30 mouse cellular contexts compared by ENCODE assay signal in genomic region chr7:130900233-130900848, GRCm38 (mm10). TPM values are rescaled to one million over a fixed set of nuclear protein-coding genes. Genes with fewer than 3 reads are reported as not detected.
DNase-seq lines count a peak whose midpoint lies in the region; ATAC-seq and TF ChIP-seq lines count a peak whose summit lies in the region.
"Had no signal": no experiment of that assay in that cellular context is flagged by ENCODE, and none has a peak within 500 bp of the region (broad histone marks: within the 10 kb centered on the region; RNA-seq: fewer than 3 reads in every experiment).

No protein-coding gene starts in this region.

- H3K27ac ChIP-seq in lung, postnatal 0 days (ENCODE audit: low read length) = no peak overlapping the region
- H3K27ac ChIP-seq in bone marrow macrophage, adult 2 months (ENCODE audit: insufficient read depth, low read depth, low read length) = peak overlapping the region; percentile 83
- H3K27ac ChIP-seq in stomach, embryonic 16.5 days (ENCODE audit: low read length) = peak overlapping the region; percentile 56; the same call in 1 of the 2 replicates
- H3K27ac ChIP-seq: embryonic facial prominence, embryonic 12.5 days; heart, embryonic 15.5 days; hindbrain, embryonic 14.5 days; limb, embryonic 12.5 days; midbrain, embryonic 10.5 days had no signal

- peaks cover 18% of the 10 kb centered on the region; the same call in 1 of the 2 replicates for H3K36me3 ChIP-seq in lung, postnatal 0 days (ENCODE audit: insufficient read depth, low read length)
- H3K36me3 ChIP-seq in stomach, embryonic 16.5 days (ENCODE audit: control insufficient read depth, insufficient read depth, low read length) = no peaks in the 10 kb centered on the region; the same call in 1 of the 2 replicates
- H3K36me3 ChIP-seq: G1E had no signal

- no peak overlapping the region for H3K9ac ChIP-seq in lung, postnatal 0 days (replicated peaks; ENCODE audit: low read depth)
- H3K9ac ChIP-seq in stomach, embryonic 16.5 days (ENCODE audit: low read length) = no peak overlapping the region
- H3K9ac ChIP-seq: embryonic facial prominence, embryonic 12.5 days; forebrain, postnatal 0 days; heart, embryonic 15.5 days; hindbrain, embryonic 14.5 days; limb, embryonic 12.5 days had no signal

- WGBS in lung, postnatal 0 days = 81% methylated on average over 5 of the region's 5 CpGs
- WGBS in stomach, embryonic 16.5 days = 80% methylated on average over 5 of the region's 5 CpGs

- no peaks in the 10 kb centered on the region for H3K9me3 ChIP-seq in lung, postnatal 0 days (ENCODE audit: low read length)
- no peaks in the 10 kb centered on the region for H3K9me3 ChIP-seq in stomach, embryonic 16.5 days (replicated peaks; ENCODE audit: control insufficient read depth, low read length)
- H3K9me3 ChIP-seq: embryonic facial prominence, embryonic 12.5 days; heart, embryonic 15.5 days; limb, embryonic 12.5 days; midbrain, embryonic 10.5 days had no signal

- no peak overlapping the region for H3K4me2 ChIP-seq in lung, postnatal 0 days (replicated peaks; ENCODE audit: low read depth, low read length)
- no peak overlapping the region for H3K4me2 ChIP-seq in stomach, embryonic 16.5 days (ENCODE audit: low read depth, low read length)
- H3K4me2 ChIP-seq: embryonic facial prominence, embryonic 12.5 days; heart, embryonic 15.5 days; hindbrain, embryonic 14.5 days; limb, embryonic 12.5 days; liver, embryonic 11.5 days had no signal

- TF ChIP-seq POLR2A in bone marrow macrophage, adult 2 months (IDR thresholded peaks at IDR 0.05; ENCODE audit: borderline replicate concordance, low read depth, low read length) = no peak

- no peak for TF ChIP-seq EP300 in lung, postnatal 0 days (IDR thresholded peaks at IDR 0.05)

- no peaks in the 10 kb centered on the region for H3K27me3 ChIP-seq in lung, postnatal 0 days (replicated peaks; ENCODE audit: insufficient read depth, low read length)
- no peaks in the 10 kb centered on the region for H3K27me3 ChIP-seq in stomach, embryonic 16.5 days (ENCODE audit: control insufficient read depth, insufficient read depth, low read length)
- H3K27me3 ChIP-seq: CH12.LX; embryonic facial prominence, embryonic 12.5 days; heart, embryonic 15.5 days; limb, embryonic 12.5 days had no signal

- DNase-seq in lung, postnatal 0 days (ENCODE audit: low spot score) = peak; percentile 36
- DNase-seq in lung, postnatal 36 days = no peak
- no peak for DNase-seq in urinary bladder, postnatal 25 days (ENCODE audit: low spot score)
- DNase-seq in embryo, embryonic 10.5 days (ENCODE audit: low spot score) = no peak
- no peak for DNase-seq in layer of hippocampus, postnatal 14 days (ENCODE audit: low spot score in 2 of 2)
- DNase-seq: adrenal gland, postnatal 10 days; cerebellum, adult 11 months; cerebellum, postnatal 10 days; forebrain, postnatal 0 days; gastrocnemius, postnatal 25 days; heart, postnatal 36 days; kidney, adult 8-10 months; kidney, postnatal 10 days; layer of hippocampus, postnatal 36 days; lung, adult 2 months; right cerebral cortex, postnatal 25 days; thymus, postnatal 25 days had no signal

- TF ChIP-seq CTCF in lung, postnatal 0 days (IDR thresholded peaks at IDR 0.05) = no peak
- TF ChIP-seq CTCF in bone marrow macrophage, adult 2 months (IDR thresholded peaks at IDR 0.05; ENCODE audit: low read depth, low read length) = no peak

- no peak for ATAC-seq in lung, postnatal 0 days
- ATAC-seq in megakaryocyte, adult 5-6 weeks (ENCODE audit: poor library complexity, severe bottlenecking) = peak; percentile 55
- no peak for ATAC-seq in stomach, embryonic 16.5 days (ENCODE audit: insufficient read depth, low FRiP score)
- ATAC-seq: activated CD4-positive, CD25-positive, alpha-beta regulatory T cell, adult 4 months; forebrain, postnatal 0 days; inflammation-experienced regulatory T-cells, adult 6 months had no signal

- H3K4me3 ChIP-seq in lung, postnatal 0 days (ENCODE audit: low read depth, low read length) = no peak overlapping the region
- no peak overlapping the region; the same call in 1 of the 2 replicates for H3K4me3 ChIP-seq in bone marrow macrophage, adult 2 months (ENCODE audit: insufficient read depth, low read length)
- no peak overlapping the region for H3K4me3 ChIP-seq in stomach, embryonic 16.5 days (replicated peaks; ENCODE audit: low read length)
- H3K4me3 ChIP-seq: embryonic facial prominence, embryonic 12.5 days; heart, embryonic 15.5 days; limb, embryonic 12.5 days; midbrain, embryonic 10.5 days had no signal

- H3K4me1 ChIP-seq in lung, postnatal 0 days (ENCODE audit: insufficient read depth, low read depth, low read length) = no peaks in the 10 kb centered on the region
- peaks cover 29% of the 10 kb centered on the region for H3K4me1 ChIP-seq in bone marrow macrophage, adult 2 months (ENCODE audit: control insufficient read depth, insufficient read depth, low read length)
- H3K4me1 ChIP-seq in stomach, embryonic 16.5 days (ENCODE audit: control insufficient read depth, insufficient read depth, low read length) = no peaks in the 10 kb centered on the region
- H3K4me1 ChIP-seq: embryonic facial prominence, embryonic 12.5 days; heart, embryonic 15.5 days; limb, embryonic 12.5 days had no signal

RNA-seq across cellular contexts. Expression of gene Plekha1, which starts 34.8 kb away (rescaled TPM):
- polyA plus RNA-seq in lung, postnatal 0 days (2015; fragmentation: Nextera tagmentation; extraction: Ambion mirVana) = 74.5 and 83.9 TPM in 2 replicates
- 35.7 and 37.8 TPM in 2 replicates for polyA plus RNA-seq in bone marrow macrophage, adult 2 months (2012; ENCODE audit: insufficient read depth, insufficient read length, missing spikeins)
- total RNA-seq in megakaryocyte, adult 5-6 weeks (2015) = 36.5 and 38.9 TPM in 2 replicates
- 56.6 and 57.7 TPM in 2 replicates for total RNA-seq in megakaryocyte, adult 5-6 weeks (2017)
- polyA plus RNA-seq in stomach, embryonic 16.5 days (2015; fragmentation: Nextera tagmentation; extraction: Ambion mirVana) = 57.2 and 64.6 TPM in 2 replicates
- total RNA-seq in layer of hippocampus, postnatal 14 days (2021) = 100 to 1,000 TPM; 103 to 121 TPM
- polyA plus RNA-seq: G1E had no signal

RNA-seq across cellular contexts. Expression of gene Htra1, which starts 35.6 kb away (rescaled TPM):
- 44.6 and 52.1 TPM in 2 replicates for polyA plus RNA-seq in lung, postnatal 0 days (2015; fragmentation: Nextera tagmentation; extraction: Ambion mirVana)
- 0.84 and 1.5 TPM in 2 replicates for polyA plus RNA-seq in bone marrow macrophage, adult 2 months (2012; ENCODE audit: insufficient read depth, insufficient read length, missing spikeins)
- total RNA-seq in megakaryocyte, adult 5-6 weeks (2015) = 0.68 TPM in 1 of 2 replicates, not detected in the other
- total RNA-seq in megakaryocyte, adult 5-6 weeks (2017) = 0.65 TPM in 1 of 2 replicates, not detected in the other
- 30.3 and 32.2 TPM in 2 replicates for polyA plus RNA-seq in stomach, embryonic 16.5 days (2015; fragmentation: Nextera tagmentation; extraction: Ambion mirVana)
- 100 to 1,000 TPM; 304 to 349 TPM for total RNA-seq in layer of hippocampus, postnatal 14 days (2021)
- total RNA-seq: CH12.LX, G1E had no signal
- polyA plus RNA-seq: G1E; inflammation-experienced regulatory T-cells, adult 6 months had no signal

Comparison
In these comparisons a context has a peak if more than half of its experiments do, and no peak if none do; other contexts are left out.
1. RNA of gene Htra1, which starts 35.6 kb away (polyA plus RNA-seq): 44.6 to 52.1 TPM in lung, postnatal 0 days and 30.3 to 32.2 TPM in stomach, embryonic 16.5 days; 0.84 to 1.5 TPM in bone marrow macrophage, adult 2 months; every median in the first group is over 10 times any median in the second.